Mouse (Mus musculus) MEL (cell line): ENCODE results near the gene Myd88.

Experiments
- E2F4 ChIP-seq: IDR thresholded peaks from 2 replicates; pipeline ENCODE4 v1.6.1; 2011; ENCODE audit warnings: low read depth, low read length, improper control_type of control experiment, borderline replicate concordance
- MYC ChIP-seq: IDR thresholded peaks from 2 replicates; pipeline ENCODE4 v1.6.1; 2011; ENCODE audit warnings: low read depth, mild to moderate bottlenecking, low read length, improper control_type of control experiment, moderate library complexity
- NELFE ChIP-seq: IDR thresholded peaks from 2 replicates; pipeline ENCODE4 v1.6.1; 2011; ENCODE audit warnings: low read depth, low read length, improper control_type of control experiment
- POLR2AphosphoS2 ChIP-seq: IDR thresholded peaks from 2 replicates; pipeline ENCODE4 v1.6.1; 2011; ENCODE audit warnings: low read length, improper control_type of control experiment

DNA sequence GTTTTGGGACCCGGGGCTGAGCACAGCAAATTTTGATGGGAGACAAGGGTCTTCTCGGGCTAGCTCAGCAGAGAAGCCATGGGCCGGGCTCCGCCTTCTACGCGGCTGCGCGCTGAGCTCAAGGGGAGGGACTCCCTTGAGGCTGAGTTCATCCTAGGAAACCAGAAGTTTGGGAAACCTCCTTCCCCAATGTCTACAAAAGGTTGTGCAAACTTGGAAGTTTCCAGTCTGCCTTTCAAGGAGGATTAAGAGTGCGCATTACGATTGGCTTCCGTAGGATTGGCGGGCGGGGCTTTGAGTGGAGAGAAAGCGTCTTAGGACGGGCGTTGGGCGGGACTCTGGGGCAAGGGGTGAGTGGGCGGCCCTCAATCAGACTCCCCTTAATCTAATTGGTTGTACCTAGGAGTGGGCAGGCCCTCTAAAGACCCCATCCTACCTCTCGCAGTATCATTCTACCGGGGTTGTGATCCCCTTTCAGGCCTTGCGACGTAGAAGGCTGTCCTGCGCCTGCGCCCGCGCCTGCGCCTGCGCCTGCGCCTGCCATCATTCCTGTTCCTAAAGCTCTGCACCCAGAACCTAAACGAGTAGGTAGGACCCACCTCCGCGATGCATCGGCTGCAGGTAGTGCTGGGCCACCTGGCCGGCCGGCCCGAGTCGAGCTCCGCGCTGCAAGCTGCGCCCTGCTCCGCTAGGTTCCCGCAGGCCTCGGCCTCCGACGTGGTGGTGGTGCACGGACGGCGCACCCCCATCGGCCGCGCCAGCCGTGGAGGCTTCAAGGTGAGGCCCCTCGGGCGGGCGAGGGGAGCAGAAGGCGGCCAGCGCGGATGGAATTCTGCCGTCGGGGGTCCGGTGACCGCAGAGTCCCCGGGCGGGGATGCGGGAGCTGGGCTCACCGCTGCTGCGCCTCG lies at the start of gene Myd88:
- TF ChIP-seq NELFE (peak; percentile 56), POLR2AphosphoS2 (peak; percentile 57; the same call in 1 of the 2 replicates), E2F4 (no peak), MYC (no peak)
